12 mouse cellular contexts compared by ENCODE assay signal in the genomic region with DNA sequence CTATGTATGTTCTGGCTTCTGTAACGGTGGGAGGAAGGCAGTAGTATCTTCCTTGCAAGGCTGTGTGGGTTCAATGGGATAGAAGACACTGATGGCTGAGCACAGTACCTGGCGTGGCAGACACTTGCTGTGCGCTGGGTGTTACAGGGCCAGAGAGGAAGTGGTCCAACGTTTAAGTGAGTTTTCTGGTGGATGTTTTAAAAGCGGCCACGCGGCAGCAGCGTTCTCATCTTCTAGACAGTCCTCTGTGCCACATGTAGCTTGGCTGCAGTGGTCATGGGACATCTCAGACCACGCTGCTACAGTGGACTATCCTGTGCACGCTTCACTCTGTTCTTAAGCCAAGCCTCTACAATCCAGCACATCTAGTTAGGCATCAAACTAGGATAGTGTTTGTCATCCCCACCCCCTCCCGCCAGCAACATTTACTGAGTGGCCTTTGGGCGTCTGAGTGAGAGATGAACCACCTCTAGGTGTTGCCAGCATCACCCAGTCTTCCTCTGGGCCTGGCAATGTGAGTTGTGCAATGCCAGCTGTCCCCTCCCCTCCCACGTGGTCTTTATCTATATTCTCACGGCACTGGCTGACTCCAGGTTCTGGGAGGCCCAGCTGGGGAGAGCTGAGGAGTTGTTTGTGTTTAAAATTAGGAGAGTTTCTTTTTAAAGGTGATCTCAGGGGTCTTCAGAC. TPM values are rescaled to one million over a fixed set of nuclear protein-coding genes. Genes with fewer than 3 reads are reported as not detected.
A peak's percentile ranks its signal among the peaks of the same experiment; 100 is the strongest.
DNase-seq lines count a peak whose midpoint lies in the region; ATAC-seq lines count a peak whose summit lies in the region.
"Had no signal": no experiment of that assay in that cellular context is flagged by ENCODE, and none has a peak within 500 bp of the region (broad histone marks: within the 10 kb centered on the region; RNA-seq: fewer than 3 reads in every experiment).

No protein-coding gene starts in this region.

- H3K4me3 ChIP-seq in kidney, embryonic 15.5 days (replicated peaks), result no peak overlapping the region
- no peak overlapping the region for H3K4me3 ChIP-seq in intestine, embryonic 16.5 days (ENCODE audit: low read length)
- H3K4me3 ChIP-seq: myocyte had no signal

- no peaks in the 10 kb centered on the region for H3K9me3 ChIP-seq in kidney, embryonic 15.5 days (replicated peaks)
- H3K9me3 ChIP-seq in intestine, embryonic 16.5 days (ENCODE audit: control insufficient read depth, low read length), result no peaks in the 10 kb centered on the region

- no peak for DNase-seq in kidney, adult 11 months
- peak; percentile 54 for DNase-seq in c-Kit-positive CD71-positive TER-119-negative erythroid progenitor cells, embryonic 14.5 days (ENCODE audit: low read depth)
- DNase-seq in right cerebral cortex, postnatal 10 days (ENCODE audit: low spot score in 2 of 2), result no peak
- no peak for DNase-seq in cerebellum, adult 18-20 months
- DNase-seq in urinary bladder, postnatal 36 days (ENCODE audit: low spot score in 2 of 2), result no peak
- DNase-seq: kidney, adult 2 months; thymus, adult 18-20 months had no signal

- H3K4me2 ChIP-seq in kidney, embryonic 15.5 days, result no peak overlapping the region
- H3K4me2 ChIP-seq in intestine, embryonic 16.5 days (ENCODE audit: low read depth, low read length), result no peak overlapping the region

- H3K36me3 ChIP-seq in kidney, embryonic 15.5 days, result no peaks in the 10 kb centered on the region
- H3K36me3 ChIP-seq in intestine, embryonic 16.5 days (ENCODE audit: control insufficient read depth, insufficient read depth, low read length), result no peaks in the 10 kb centered on the region

- ATAC-seq in kidney, embryonic 15.5 days (replicated peaks; ENCODE audit: low FRiP score), result 0 out of 2 replicates have a peak, but pooled peaks have one; percentile 24
- peak; percentile 83 for ATAC-seq in intestine, embryonic 16.5 days
- peak; percentile 85 for ATAC-seq in megakaryocyte progenitor cell, adult 5-6 weeks (replicated peaks; ENCODE audit: poor library complexity)

- no peaks in the 10 kb centered on the region for H3K27me3 ChIP-seq in kidney, embryonic 15.5 days
- H3K27me3 ChIP-seq in intestine, embryonic 16.5 days (replicated peaks; ENCODE audit: control insufficient read depth, insufficient read depth, low read length), result no peaks in the 10 kb centered on the region

- no peak overlapping the region for H3K9ac ChIP-seq in kidney, embryonic 15.5 days
- H3K9ac ChIP-seq in intestine, embryonic 16.5 days (ENCODE audit: low read depth, low read length), result no peak overlapping the region

- H3K4me1 ChIP-seq in kidney, embryonic 15.5 days, result peaks cover 11% of the 10 kb centered on the region; the same call in 1 of the 2 replicates
- 0 out of 2 replicates have a peak, but pooled peaks cover 7% of the 10 kb centered on the region for H3K4me1 ChIP-seq in intestine, embryonic 16.5 days (ENCODE audit: control insufficient read depth, insufficient read depth, low read length)

- H3K27ac ChIP-seq in kidney, embryonic 15.5 days, result no peak overlapping the region
- H3K27ac ChIP-seq in intestine, embryonic 16.5 days (ENCODE audit: low read length), result no peak overlapping the region
- H3K27ac ChIP-seq: macrophage had no signal

- WGBS in kidney, embryonic 15.5 days, result 71% methylated on average over 14 of the region's 14 CpGs
- WGBS in intestine, embryonic 16.5 days, result 74% methylated on average over 14 of the region's 14 CpGs

RNA-seq across cellular contexts. Expression of a gene that starts 29.4 kb away (rescaled TPM):
- polyA plus RNA-seq in kidney, embryonic 15.5 days (2015; fragmentation: Nextera tagmentation; extraction: Ambion mirVana), result 15.3 and 16.7 TPM in 2 replicates
- 22.7 and 32.3 TPM in 2 replicates for polyA plus RNA-seq in intestine, embryonic 16.5 days (2015; fragmentation: Nextera tagmentation; extraction: Ambion mirVana)
- total RNA-seq in megakaryocyte progenitor cell, adult 5-6 weeks (2015), result 16.8 and 20.6 TPM in 2 replicates
- total RNA-seq in megakaryocyte progenitor cell, adult 5-6 weeks (2017), result 13.5 and 14.4 TPM in 2 replicates

Comparison
In these comparisons a context has a peak if more than half of its experiments do, and no peak if none do; other contexts are left out.
1. ATAC-seq: peak in every context shown above with its lines; median percentile 85 in megakaryocyte progenitor cell, adult 5-6 weeks; 83 in intestine, embryonic 16.5 days; 24 in kidney, embryonic 15.5 days.